Mouse (Mus musculus) embryonic facial prominence, embryonic 10.5 days (tissue): ENCODE measurements around the gene Gm3402. TPM values are rescaled to one million over a fixed set of nuclear protein-coding genes. Genes with fewer than 3 reads are reported as not detected.
"Not testable (repeated sequence)": the region's sequence is repeated elsewhere in the genome, so short reads cannot be mapped to it uniquely, and the experiment has no call there.

Source experiments
- DNase-seq: peaks from one replicate; pipeline ENCODE4 v3.0.0-alpha.2; 2017; ENCODE audit warnings: low spot score
- H3K27ac ChIP-seq: fragments of 300-500 bp; sonication (generic); replicated peaks from 2 replicates; pipeline ENCODE4 v1.5.1; 2016; ENCODE audit warnings: mild to moderate bottlenecking
- H3K27me3 ChIP-seq: fragments of 300-500 bp; sonication (generic); replicated peaks from 2 replicates; pipeline ENCODE4 v1.6.1; 2016; ENCODE audit warnings: low read depth, mild to moderate bottlenecking; ENCODE audit not compliant: poor library complexity, severe bottlenecking
- H3K36me3 ChIP-seq: fragments of 300-500 bp; sonication (generic); replicated peaks from 2 replicates; pipeline ENCODE4 v1.6.1; 2016; ENCODE audit warnings: mild to moderate bottlenecking, moderate library complexity
- H3K4me1 ChIP-seq: fragments of 300-500 bp; sonication (generic); 2 replicates; pipeline ENCODE4 v1.6.1; 2016
- H3K4me3 ChIP-seq: fragments of 300-500 bp; sonication (generic); 2 replicates; pipeline ENCODE4 v1.5.1; 2016; ENCODE audit warnings: mild to moderate bottlenecking, moderate library complexity
- H3K9me3 ChIP-seq: fragments of 300-500 bp; sonication (generic); 2 replicates; pipeline ENCODE4 v1.6.1; 2016; ENCODE audit warnings: mild to moderate bottlenecking
- WGBS: fragments of 180-500 bp; shearing (Covaris S2); methylation state at CpG from one replicate; pipeline ENCODE4 v1.1.7; 2016; 5-methylcytosine and 5-hydroxymethylcytosine counted together
- polyA plus RNA-seq: library from polyadenylated mRNA; unstranded; fragments of >200 nt; fragmentation: Nextera tagmentation; extraction: Ambion mirVana; gene quantifications from 2 replicates; pipeline ENCODE4 v1.2.1, GENCODE M21; 2016

The Gm3402 gene
- polyA plus RNA-seq, 1 experiment from 2014 or later = not detected

DNA sequence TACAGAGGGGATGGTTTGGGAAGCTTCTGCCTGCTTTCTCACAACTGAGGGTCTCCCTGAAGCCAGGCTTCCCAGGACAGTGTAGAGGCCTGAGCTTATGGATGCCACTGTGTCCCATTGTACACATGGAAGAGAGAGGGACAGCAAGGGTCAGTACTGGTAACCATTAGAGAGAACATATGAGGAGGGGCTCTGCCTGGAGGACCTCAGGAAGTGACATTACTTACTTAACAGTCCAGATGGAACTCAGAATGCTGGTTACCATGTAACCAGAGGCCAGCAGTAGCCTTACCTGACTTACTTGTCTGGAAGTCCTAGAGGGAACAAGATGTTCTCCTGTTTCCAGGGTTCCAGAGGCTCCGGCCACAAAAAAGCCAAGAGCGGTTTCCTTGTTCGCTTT, 41.9 kb downstream of the Gm3402 start, which contains the start of gene Gm3415:
Gene Gm3415 (plus strand): TSS at position 301 of the 400 bp plus-strand sequence.
- not testable (repeated sequence) for H3K4me1 ChIP-seq, H3K27me3 ChIP-seq, H3K4me3 ChIP-seq, DNase-seq, H3K9me3 ChIP-seq, H3K27ac ChIP-seq, H3K36me3 ChIP-seq
- no CpG with 5 or more reads among the region's 3 CpGs for WGBS

DNA sequence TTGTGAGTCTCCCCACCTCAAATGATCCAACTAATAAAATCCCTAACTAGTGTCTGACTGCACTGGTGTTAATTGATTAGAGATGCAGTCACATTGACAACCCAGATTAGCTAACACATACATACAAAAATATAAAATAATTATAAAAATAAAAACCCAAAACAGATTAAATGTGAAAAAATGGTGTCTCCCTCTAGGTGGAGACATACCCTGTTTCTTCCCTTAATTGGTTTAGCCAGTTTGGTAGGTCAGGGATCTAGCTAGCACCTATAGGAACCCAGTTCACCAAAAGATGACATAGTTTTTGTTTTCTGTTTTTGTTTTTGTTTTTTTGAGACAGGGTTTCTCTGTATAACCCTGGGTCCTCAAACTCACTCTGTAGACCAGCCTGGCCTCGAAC, 50.3 kb downstream of the Gm3402 start:
- Histone ChIP-seq H3K27me3 (no peaks in the 10 kb centered on the region), H3K27ac (no peak overlapping the region), H3K9me3 (peaks cover 2% of the 10 kb centered on the region; the same call in 1 of the 2 replicates), H3K36me3 (no peaks in the 10 kb centered on the region), H3K4me1 (no peaks in the 10 kb centered on the region), H3K4me3 (no peak overlapping the region)
- 82% methylated on average over 1 of the region's 1 CpGs for WGBS
- no peak for DNase-seq

Other genes with a start within 250 kb of the Gm3402 start
- gene Wasf3, start 129.1 kb upstream of the Gm3402 start, polyA plus RNA-seq = 7.7 and 8.7 TPM in 2 replicates
- not detected in 2 replicates for gene Gm6408, start 32.2 kb upstream of the Gm3402 start, polyA plus RNA-seq
- not detected in 2 replicates for gene Gm6370, start 22.8 kb upstream of the Gm3402 start, polyA plus RNA-seq
- not detected in 2 replicates for gene 4930449I24Rik, start 11.7 kb upstream of the Gm3402 start, polyA plus RNA-seq
- not detected in 2 replicates for gene Gm3404, start 11.7 kb downstream of the Gm3402 start, polyA plus RNA-seq
- not detected in 2 replicates for gene Gm3409, start 23.5 kb downstream of the Gm3402 start, polyA plus RNA-seq
- not detected in 2 replicates for gene Gm3415, start 42.0 kb downstream of the Gm3402 start, polyA plus RNA-seq
- 0.22 TPM in 1 of 2 replicates, not detected in the other for gene Gpr12, start 71.1 kb downstream of the Gm3402 start, polyA plus RNA-seq